Mouse (Mus musculus) stomach, postnatal 0 days (tissue): Measurements from ENCODE around the gene Pdilt. TPM values are rescaled to one million over a fixed set of nuclear protein-coding genes. Genes with fewer than 3 reads are reported as not detected.

ENCODE experiments used
- ATAC-seq: fragments of 200-750 bp; cut with Nextera tagmentation; 2 replicates; pipeline ENCODE4 v1.8.0; 2017; ENCODE audit not compliant: low FRiP score, low TSS enrichment
- DNase-seq: peaks from one replicate; pipeline ENCODE4 v3.0.0-alpha.2; 2016; ENCODE audit warnings: low spot score
- H3K27ac ChIP-seq: fragments of 300-500 bp; sonication (generic); replicated peaks from 2 replicates; pipeline ENCODE4 v1.5.1; 2014; ENCODE audit warnings: mild to moderate bottlenecking, control low read depth
- H3K27me3 ChIP-seq: fragments of 300-500 bp; sonication (generic); 2 replicates; pipeline ENCODE4 v1.6.1; 2014; ENCODE audit warnings: low read length; ENCODE audit not compliant: control insufficient read depth, insufficient read depth
- H3K36me3 ChIP-seq: fragments of 300-500 bp; sonication (generic); 2 replicates; pipeline ENCODE4 v1.6.1; 2014; ENCODE audit warnings: low read length, mixed read lengths; ENCODE audit not compliant: control insufficient read depth, insufficient read depth
- H3K4me1 ChIP-seq: fragments of 300-500 bp; sonication (generic); replicated peaks from 2 replicates; pipeline ENCODE4 v1.6.1; 2014; ENCODE audit warnings: antibody characterized with exemption; ENCODE audit not compliant: control insufficient read depth, insufficient read depth
- H3K4me2 ChIP-seq: fragments of 300-500 bp; sonication (generic); replicated peaks from 2 replicates; pipeline ENCODE4 v1.6.1; 2014; ENCODE audit warnings: low read depth, mild to moderate bottlenecking, control low read depth, moderate library complexity
- H3K4me3 ChIP-seq: fragments of 300-500 bp; sonication (generic); 2 replicates; pipeline ENCODE4 v1.5.1; 2014; ENCODE audit warnings: low read depth, low read length, control low read depth
- H3K9ac ChIP-seq: fragments of 300-500 bp; sonication (generic); 2 replicates; pipeline ENCODE4 v1.6.1; 2014; ENCODE audit warnings: mild to moderate bottlenecking, low read length, control low read depth, mixed read lengths
- H3K9me3 ChIP-seq: fragments of 300-500 bp; sonication (generic); 2 replicates; pipeline ENCODE4 v1.6.1; 2016; ENCODE audit warnings: low read length; ENCODE audit not compliant: control insufficient read depth
- CTCF ChIP-seq: IDR thresholded peaks from 2 replicates; pipeline ENCODE4 v1.5.1; 2016; ENCODE audit warnings: antibody characterized with exemption, low read depth, mild to moderate bottlenecking, moderate library complexity
- EP300 ChIP-seq: optimal IDR thresholded peaks from 2 replicates; pipeline ENCODE3; 2016; ENCODE audit warnings: antibody characterized with exemption
- WGBS: fragments of 180-500 bp; shearing (Covaris S2); extraction: QIAGEN DNeasy Blood & Tissue Kit; methylation state at CpG from one replicate; pipeline ENCODE4 v1.1.7; 2014; 5-methylcytosine and 5-hydroxymethylcytosine counted together
- polyA plus RNA-seq: library from polyadenylated mRNA; unstranded; fragments of >200 nt; fragmentation: Nextera tagmentation; extraction: Ambion mirVana; gene quantifications from 2 replicates; pipeline ENCODE4 v1.2.1, GENCODE M21; 2015

The Pdilt gene
- polyA plus RNA-seq, 1 experiment from 2014 or later: not detected

- no peak overlapping the region for H3K27ac ChIP-seq
- no peak for ATAC-seq
- H3K4me2 ChIP-seq: no peak overlapping the region
- H3K36me3 ChIP-seq: no peaks in the 10 kb centered on the region
- no peaks in the 10 kb centered on the region for H3K27me3 ChIP-seq
- H3K9me3 ChIP-seq: no peaks in the 10 kb centered on the region
- no peaks in the 10 kb centered on the region for H3K4me1 ChIP-seq
- H3K4me3 ChIP-seq: no peak overlapping the region
- WGBS: 76% methylated on average over 7 of the region's 7 CpGs
- no peak overlapping the region for H3K9ac ChIP-seq
- no peak for DNase-seq
- no peak for TF ChIP-seq CTCF
- TF ChIP-seq EP300: no peak
Observed at GRCm38 (mm10) chr7:119454192-119454591, 69.1 kb downstream of the Pdilt start.

- H3K27me3 ChIP-seq: no peaks in the 10 kb centered on the region
- no peaks in the 10 kb centered on the region for H3K36me3 ChIP-seq
- WGBS: 60% methylated on average over 4 of the region's 4 CpGs
- ATAC-seq (no peak), DNase-seq (no peak)
- H3K27ac ChIP-seq: no peak overlapping the region
- TF ChIP-seq EP300 (no peak), CTCF (peak; percentile 6; the same call in 1 of the 2 replicates)
- H3K4me1 ChIP-seq: no peaks in the 10 kb centered on the region
- H3K9ac ChIP-seq: no peak overlapping the region
- no peak overlapping the region for H3K4me2 ChIP-seq
- no peak overlapping the region for H3K4me3 ChIP-seq
- no peaks in the 10 kb centered on the region for H3K9me3 ChIP-seq
Observed at GRCm38 (mm10) chr7:119443849-119444248, 79.4 kb downstream of the Pdilt start.

- H3K27me3 ChIP-seq: no peaks in the 10 kb centered on the region
- H3K9me3 ChIP-seq: no peaks in the 10 kb centered on the region
- TF ChIP-seq CTCF (no peak), EP300 (no peak)
- DNase-seq (no peak), ATAC-seq (no peak)
- H3K4me1 ChIP-seq: no peaks in the 10 kb centered on the region
- H3K27ac ChIP-seq: no peak overlapping the region
- no peak overlapping the region for H3K4me2 ChIP-seq
- H3K36me3 ChIP-seq: no peaks in the 10 kb centered on the region
- H3K4me3 ChIP-seq: no peak overlapping the region
- no peak overlapping the region for H3K9ac ChIP-seq
- 75% methylated on average over 1 of the region's 1 CpGs for WGBS
Observed at GRCm38 (mm10) chr7:119441938-119442337, 81.4 kb downstream of the Pdilt start.

Other genes with a start within 250 kb of the Pdilt start
- gene Gp2, start 64.2 kb downstream of the Pdilt start, polyA plus RNA-seq: 0.05 and 0.07 TPM in 2 replicates
- gene Umod, start 44.2 kb downstream of the Pdilt start, polyA plus RNA-seq: not detected in 2 replicates
- 0.27 and 0.33 TPM in 2 replicates for gene Acsm5, start 4.0 kb downstream of the Pdilt start, polyA plus RNA-seq
- not detected in 2 replicates for gene Acsm2, start 30.9 kb upstream of the Pdilt start, polyA plus RNA-seq
- gene Acsm1, start 83.5 kb upstream of the Pdilt start, polyA plus RNA-seq: 1.5 and 1.8 TPM in 2 replicates
- gene Acsm4, start 166.5 kb upstream of the Pdilt start, polyA plus RNA-seq: not detected in 2 replicates
- 34.2 and 34.4 TPM in 2 replicates for gene Thumpd1, start 197.3 kb upstream of the Pdilt start, polyA plus RNA-seq
- 9.7 and 10.5 TPM in 2 replicates for gene Acsm3, start 237.4 kb upstream of the Pdilt start, polyA plus RNA-seq